Mouse (Mus musculus) spleen, adult 18-20 months (tissue): Measurements from ENCODE around the gene Ubtd2.
A peak's percentile ranks its signal among the peaks of the same experiment; 100 is the strongest.

Experiments used
- DNase-seq, 2 experiments: peaks; one replicate each; pipeline ENCODE4 v3.0.0; 2022; ENCODE audit warnings: mixed read lengths in 2 of 2

The Ubtd2 gene

DNA sequence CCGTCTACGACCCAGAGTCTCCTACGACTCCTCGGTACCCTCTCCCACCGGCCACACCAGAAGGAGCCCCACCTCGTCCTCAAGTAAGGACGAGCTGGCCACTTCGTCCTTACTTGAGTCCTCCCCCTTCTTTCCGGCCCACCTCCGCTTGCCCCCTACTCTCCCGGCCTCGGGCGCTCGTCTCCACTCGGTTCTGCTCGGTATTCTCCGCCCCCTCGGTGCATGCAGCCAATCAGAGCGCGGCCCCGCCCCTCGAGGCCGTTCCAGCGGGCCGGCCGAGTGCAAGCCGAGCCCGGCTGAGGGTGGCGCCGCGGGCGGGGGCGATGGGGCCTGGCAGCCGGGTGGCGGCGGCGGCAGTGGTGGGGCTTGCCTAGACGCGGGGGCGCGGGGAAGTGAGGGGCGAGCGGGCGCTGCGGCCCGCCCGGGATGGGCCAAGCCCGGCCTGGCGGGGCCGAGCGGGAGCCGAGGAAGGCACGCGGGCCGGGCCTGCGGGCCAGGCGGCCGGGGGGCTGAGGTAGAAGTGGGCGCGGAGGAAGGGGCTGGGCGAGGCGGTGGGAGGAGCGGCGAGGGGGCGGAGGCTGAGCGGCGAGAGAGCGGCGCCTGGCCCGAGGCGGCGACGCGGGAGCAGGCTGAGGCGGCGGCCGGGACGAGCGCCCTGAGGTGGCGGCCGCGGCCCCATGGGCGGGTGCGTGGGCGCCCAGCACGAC lies at the start of gene Ubtd2:
Gene Ubtd2 (plus strand): TSS at position 571 of the 707 bp plus-strand sequence.
- DNase-seq: peak; percentile 92 to 98

DNA sequence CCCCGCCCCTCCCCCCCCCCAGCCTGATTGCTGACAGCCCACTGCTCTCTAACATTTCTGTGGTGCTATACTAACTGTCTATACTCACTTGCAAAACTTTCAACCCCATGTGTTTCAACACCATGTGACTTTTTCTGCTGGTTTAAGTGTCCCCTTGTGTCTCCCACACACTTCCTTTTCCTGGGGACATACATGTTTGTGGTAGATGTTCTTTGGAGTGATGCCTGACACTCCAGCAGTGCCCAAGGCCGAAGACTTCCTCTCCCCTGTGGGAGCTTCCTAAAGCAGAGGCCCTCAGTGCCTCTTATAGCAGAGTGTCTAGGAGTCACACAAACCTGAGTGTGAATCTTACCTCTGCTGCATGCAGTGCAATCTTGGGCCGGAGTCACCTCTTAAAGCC lies 47.3 kb upstream of the Ubtd2 start:
- no peak for DNase-seq

DNA sequence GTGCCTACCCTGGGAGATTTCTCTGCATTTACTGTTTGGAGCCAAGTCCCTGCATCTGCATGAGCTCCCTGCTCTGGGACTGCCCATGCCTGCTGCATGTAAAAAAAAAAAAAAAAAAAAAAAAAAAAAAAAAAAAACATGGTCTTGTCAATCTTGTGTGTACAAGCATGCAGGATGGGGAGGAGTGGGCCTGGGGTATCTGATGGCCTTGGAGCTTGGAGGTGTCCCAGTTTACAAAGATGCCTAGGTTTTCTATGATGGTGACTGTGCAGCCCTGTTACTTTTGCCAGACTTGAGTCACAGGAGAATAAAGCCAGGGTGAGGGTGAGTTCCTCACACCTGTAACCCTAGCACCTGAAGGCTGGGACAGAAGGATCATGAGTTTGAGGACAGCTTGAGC lies 46.1 kb upstream of the Ubtd2 start:
- DNase-seq: no peak

DNA sequence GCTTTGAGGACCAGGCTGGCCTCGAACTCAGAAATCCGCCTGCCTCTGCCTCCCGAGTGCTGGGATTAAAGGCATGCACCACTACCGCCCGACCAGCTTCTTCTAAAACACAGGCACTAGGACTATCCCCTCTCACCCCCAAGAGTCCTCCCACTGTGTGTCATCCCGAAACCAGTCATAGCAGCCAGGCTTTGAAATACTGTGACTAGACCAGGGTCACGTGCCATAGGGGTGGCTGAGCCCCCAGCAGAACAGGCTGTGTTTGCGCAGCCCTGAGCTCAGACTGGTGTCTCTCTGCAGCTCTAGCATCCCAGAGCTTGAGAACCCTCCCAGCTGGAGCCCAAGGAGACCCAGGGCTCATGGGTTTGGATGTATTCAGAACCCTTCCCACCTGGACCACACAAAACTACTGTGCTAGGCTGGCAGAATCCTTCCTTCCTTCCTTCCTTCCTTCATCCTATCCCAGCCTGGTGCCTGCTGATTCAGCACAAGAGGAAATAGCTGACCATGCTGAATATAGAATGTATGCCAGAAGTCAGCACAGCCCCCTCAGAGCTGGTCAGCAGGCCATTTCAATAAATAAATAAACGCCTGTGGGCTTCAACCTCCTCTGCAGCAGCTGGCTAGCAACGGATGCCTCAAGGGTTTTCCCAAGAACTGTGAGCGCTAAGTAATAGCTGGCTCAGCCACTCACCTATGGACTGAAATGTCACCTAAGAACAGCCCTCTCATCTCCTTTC lies 45.2 kb upstream of the Ubtd2 start:
- DNase-seq: no peak

DNA sequence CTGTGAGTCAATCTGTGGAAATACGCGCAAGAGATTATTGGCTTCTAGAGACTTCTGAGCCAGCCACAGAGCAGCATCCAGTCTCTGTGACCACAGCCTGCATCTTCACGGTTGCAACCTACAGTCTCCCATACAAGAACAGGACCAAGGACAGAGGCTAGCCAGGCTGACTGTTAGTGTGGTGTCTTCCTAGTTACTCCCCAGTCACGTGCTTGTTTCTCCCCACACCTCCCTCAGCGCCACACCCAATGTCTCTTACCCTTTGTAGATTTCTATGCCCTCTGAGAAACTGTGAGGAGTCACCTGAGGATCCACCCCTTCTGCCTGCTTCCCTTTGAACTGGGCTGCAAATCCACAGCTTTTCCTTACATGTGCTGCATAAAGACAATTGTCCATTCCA lies 35.2 kb upstream of the Ubtd2 start:
- DNase-seq: no peak

DNA sequence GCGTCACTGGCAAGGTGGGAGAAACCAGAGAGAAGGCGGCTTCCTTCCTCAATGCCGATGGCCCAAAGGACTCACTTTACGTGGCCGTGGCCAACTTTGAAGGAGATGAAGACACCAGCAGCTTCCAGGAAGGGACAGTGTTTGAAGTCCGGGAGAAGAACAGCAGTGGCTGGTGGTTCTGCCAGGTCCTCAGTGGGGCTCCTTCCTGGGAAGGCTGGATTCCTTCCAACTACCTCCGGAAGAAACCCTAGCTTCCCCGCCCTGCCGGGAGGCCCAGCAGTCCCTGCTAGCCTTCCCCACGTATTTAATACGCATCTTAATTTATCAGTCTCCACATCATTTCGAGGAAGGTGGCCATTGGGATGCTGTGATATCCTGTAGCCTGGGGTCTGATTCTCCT lies 31.9 kb upstream of the Ubtd2 start:
- no peak for DNase-seq

DNA sequence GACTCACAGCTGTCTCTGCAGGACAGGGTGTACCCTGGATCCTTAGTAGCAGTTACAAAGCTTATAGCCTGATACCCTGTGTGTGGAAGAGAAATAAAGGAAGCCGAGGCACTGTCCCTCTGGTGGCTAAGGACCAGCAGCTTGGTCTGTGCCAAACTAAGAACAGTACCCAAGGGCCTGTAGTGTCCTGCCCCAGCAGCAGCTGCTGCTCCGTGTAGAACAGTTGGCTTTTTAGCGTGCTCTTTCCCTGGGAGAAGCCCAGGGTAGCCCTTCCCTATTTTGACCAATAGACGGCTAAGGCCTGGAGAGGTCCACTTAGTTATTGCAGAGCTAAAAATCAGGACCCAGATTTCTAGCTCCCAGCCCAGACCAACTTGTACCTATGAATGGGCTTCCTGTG lies 30.6 kb upstream of the Ubtd2 start:
- DNase-seq: no peak

DNA sequence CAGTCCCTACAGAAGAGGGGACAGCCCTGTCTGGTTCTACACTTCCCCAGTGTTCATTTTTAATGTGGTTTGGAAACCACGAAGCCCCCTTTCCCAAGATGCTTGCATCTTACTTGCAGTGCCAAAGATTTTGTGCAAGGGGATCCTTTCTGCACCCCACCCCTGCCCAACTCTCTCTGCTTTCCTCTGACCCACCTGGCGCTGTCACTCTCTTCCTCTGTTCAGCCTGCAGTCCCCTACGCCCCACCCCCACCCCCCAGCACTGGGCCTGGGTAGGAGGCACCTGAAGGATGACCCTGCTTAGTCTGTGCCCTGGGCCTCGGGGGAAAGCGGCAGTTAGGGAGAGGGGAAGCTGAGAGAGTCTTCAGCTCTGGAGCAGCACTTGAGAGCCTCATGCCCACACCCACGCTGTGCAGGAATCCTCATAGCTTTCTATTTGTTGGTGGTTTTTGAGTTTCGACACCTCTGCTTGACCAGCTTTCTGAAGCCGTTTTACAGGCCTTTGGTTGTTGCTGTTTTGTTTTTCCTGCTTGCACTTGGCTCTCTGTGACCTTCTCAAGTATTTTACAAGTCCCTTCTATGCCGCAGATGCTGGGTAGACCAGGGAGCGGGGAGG lies 30.0 kb upstream of the Ubtd2 start:
- no peak for DNase-seq

DNA sequence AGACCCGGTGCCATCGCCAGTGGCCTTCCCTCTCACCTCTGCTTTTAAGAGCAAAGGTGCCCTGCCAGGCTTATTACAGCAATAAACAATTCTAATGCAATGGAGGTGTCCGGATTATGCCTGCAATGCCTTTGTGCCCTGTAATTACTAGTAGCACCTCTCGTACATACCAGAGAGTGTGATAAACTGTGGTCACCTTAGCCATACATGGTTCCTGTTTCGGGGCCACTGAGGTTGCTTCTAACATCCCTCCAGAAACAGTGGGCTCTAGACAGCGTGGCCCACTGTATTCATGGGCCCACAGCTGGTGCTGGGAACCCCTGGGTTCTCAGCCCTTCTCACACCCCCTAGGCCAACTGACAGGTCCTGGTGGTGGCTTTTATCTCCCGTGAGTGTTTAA lies 27.6 kb upstream of the Ubtd2 start:
- no peak for DNase-seq

DNA sequence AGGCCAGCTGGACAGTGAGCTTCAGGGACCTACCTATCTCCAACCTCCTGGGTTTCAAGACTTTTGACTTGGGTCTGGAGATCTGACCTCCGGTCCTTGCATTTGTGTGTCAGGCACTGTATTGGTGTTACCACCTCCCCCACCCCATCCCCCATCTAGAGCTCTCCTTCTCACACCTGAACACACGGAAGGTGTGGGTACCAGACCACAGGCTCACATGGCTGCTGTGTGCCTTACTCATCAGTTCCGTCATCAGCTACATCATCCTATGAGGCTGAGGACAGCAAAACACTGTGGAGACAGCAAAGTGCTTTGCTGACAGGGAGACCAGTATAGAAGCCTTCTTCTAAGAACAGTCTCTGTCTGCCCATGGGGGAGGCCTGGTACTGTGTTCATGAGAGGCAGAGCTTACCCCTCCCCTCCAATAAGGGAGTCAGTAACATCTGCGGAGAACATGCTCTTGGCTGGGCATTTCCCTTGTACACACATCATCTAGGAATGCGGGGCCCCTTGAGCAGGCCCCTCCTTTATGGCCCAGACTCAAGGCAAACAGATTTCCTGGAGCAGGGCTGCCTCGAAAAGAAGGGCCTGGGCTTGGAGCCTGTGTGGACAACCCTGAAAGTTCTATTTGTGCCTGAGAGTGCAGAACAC lies 19.6 kb upstream of the Ubtd2 start:
- DNase-seq: no peak

DNA sequence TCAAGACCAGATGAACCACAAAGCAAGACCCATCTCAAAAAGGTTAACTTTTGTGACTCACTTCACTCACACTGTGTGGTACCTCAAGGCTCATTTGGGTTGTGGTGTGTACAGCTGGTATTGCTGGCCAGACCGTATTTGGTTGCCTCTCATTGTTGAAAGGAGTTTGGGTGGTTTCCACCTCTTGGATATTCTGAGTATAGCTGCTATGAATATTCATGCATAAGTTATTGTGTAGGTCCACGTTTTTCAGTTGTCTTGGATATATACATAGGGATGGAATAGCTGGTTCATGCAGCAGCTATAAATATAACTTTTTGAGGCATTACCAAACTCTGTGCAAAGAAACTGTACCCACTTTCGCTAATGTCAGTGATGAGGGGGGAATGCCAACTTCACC lies 12.6 kb upstream of the Ubtd2 start:
- DNase-seq: no peak

DNA sequence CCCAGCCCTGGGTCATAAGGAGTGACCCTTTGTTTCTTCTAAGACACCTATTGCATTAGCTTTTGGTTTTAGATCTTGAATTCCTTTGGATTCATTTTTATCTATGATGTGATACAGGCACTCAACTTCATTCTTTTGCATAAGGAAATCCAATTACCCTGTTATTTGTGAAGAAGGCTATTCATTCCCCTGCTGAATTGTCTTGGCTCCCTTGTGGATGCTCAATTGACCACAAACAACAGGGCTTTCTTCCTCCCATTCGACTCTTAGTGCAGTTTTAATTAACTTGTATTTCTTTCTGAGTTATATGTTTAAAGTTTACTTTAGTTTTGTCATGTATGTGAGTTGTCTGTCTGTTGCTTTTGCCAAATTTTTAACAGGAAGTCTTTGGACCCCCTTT lies 10.9 kb upstream of the Ubtd2 start:
- no peak for DNase-seq

DNA sequence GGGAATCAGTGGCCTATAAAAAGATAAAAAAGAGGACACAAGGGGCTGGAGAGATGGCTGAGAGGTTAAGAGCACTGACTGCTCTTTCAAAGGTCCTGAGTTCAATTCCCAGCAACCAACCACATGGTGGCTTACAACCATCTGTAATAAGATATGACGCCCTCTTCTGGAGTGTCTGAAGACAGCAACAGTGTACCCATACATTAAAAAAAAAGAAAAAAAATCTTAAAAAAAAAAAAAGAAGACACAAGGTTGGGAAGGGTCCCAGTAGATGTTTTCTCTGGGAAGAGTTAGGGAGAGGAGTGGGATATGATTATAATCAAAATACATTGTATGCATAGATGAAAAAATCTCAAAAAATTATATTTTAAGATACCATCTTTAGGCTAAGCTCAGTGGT lies 10.0 kb upstream of the Ubtd2 start:
- no peak for DNase-seq

DNA sequence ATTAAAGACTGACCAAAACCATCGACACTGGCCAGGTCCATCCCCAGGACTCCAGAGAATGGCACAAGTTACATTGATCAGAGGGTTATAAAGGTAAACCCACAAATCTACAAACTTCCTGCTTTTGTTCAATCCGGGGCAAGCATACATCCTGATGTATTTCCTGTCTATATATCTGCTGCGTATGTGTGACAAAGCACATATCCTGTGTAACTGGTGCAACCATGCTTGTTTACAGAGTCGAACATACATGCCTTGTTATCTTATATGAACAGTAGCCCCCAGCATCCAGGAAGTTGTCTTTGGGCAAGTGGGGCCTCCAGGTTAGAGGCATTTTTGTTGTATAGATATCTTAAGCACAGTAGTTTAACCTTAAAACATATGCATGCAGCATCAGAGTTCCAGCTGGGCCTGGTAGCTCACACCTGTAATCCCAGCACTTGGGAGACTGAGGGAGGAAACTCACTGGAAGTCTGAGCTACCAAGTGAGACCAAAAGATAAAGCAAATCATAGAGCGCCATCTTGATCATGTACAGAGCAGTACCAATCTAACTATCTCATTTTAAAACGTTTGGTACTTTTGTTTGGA lies 9.4 kb upstream of the Ubtd2 start:
- no peak for DNase-seq

DNA sequence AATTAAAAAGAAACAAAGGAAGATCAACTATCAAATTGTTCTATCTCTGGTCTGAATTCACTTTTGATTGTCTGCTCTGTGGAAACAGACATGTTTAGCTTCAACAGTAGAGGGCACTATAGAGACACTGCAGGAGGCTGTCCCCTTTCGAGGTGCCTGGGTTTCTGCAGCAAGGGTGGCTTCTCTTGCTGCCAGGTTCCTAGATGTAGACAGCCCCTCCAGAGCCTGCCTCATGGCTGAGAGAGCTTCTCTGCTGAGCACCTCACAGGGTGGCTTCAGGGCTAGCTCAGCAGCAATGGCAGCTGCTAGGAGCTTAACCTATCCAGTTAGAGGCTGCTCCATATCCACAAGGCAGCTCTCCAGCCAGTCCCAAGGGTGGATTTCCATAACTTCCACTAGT lies 5.0 kb upstream of the Ubtd2 start:
- DNase-seq: peak; percentile 13 to 22

DNA sequence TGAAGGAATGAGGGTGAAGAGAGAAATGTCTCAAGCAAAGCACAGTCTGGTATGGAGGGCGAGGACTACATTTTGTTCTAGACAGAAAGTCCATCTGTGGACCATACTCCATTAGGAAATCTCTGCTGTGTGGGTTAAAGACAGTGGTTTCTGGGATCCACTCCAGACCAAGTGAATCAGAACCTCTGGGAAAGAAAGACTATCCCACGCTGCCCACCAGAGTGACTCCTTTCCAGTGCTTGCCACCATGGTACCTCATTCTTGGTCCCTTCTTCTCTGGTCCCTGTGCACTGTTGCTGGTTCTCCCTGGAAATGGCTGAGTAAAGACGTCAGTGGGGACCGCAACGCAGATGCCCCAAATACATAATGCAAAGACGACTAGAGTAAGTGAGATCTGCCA lies 3.9 kb upstream of the Ubtd2 start:
- DNase-seq: no peak

DNA sequence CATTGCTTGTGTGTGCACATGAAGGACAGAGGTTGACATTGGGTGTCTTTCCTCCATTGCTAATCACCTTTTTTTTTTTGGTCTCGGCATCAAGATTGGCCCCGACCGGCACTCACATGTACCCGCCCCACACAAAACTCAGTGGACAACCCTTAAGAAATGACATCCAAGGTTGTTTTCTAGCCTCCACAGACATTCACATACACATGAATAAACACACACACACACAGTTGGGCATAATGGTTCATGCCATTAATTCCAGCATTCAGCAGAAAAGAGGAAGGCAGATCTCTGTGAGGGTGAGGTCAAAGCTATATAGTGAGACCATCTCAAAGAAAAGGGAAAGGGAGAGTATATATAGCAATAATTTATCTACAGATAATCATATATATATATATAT lies 2.4 kb upstream of the Ubtd2 start:
- no peak for DNase-seq

DNA sequence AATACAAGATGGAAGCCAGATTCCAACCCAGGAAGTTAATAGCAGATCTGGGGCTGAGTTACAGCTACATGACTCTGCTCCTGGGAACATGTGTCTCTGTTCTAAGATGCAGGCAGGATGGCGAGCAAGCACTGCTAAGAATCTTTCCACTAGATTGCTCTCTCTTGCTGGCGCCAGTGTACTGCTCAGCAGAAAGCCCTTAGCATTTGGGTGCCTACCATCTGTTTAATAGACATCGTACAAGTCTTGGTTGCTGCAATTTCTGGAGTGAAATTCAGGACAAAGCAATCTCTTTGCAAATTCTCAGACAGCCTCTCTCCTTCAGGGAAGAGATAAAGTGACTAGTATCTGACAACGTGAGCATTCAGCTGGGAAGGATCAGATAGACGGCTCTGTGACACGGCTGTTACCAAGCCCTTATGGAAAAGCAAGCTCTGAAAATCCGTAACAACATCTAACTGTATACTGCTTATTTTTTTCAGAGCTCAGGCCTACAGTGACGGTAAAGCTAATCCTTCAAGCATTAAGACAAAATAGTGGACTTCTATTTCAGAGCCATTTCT lies 1.7 kb upstream of the Ubtd2 start:
- no peak for DNase-seq

DNA sequence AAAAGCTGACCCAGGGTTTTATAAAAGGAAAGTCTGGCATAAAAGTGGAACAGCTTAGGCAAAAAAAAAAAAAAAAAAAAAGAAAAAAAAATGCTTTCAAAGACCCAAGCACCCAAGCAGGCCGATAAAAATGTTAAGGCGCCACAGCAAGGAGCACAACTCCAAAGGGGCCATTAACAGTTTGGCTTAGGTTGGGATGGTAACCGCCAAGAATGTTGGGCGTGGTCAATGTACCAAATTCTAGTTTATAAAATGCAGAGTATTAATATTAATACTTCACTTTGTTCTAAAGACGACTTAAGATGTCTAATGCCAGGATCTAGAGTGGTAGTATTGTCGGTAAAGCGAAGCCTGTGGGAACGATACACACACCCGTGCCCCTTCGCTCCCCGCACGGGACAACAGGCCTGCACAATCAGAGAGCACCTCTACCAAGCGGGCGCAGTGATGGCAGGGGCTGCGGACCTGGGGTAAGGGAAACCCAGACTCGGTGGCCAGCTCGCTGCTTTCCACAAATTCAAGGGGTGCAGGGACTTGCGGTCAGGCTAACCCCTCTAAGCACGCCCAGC lies 855 bp upstream of the Ubtd2 start:
- no peak for DNase-seq

DNA sequence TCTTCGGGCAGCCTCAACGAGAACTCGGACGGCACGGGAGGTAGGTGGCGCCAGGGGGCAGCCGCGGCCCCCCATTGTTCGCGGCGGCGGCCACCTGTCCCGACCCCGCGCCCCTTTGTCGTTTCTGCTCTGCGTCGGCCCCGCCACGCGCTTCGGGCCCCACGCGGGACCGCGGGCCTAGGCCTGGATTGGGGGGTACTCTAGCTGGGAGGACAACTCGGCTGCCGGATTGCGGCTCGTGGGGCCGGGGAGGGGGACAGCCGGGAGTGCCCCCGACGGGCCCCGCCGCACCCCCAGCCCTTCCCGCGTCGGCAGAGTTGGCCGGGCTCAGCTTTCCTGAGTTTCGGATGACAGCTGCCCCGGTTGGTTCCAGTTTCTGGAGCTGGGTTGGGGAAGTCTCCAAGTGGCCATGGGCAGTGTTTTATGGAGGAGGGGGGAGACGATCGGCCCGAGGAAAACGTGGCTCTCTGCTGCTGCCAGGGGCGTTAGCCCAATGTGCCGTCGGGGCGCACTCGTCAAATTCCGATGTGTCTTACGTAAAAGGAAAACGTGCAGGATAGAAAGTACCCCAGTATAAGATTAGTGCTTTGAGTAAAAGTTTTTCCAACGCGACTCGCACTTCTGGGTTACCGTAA lies 454 bp downstream of the Ubtd2 start:
- no peak for DNase-seq

DNA sequence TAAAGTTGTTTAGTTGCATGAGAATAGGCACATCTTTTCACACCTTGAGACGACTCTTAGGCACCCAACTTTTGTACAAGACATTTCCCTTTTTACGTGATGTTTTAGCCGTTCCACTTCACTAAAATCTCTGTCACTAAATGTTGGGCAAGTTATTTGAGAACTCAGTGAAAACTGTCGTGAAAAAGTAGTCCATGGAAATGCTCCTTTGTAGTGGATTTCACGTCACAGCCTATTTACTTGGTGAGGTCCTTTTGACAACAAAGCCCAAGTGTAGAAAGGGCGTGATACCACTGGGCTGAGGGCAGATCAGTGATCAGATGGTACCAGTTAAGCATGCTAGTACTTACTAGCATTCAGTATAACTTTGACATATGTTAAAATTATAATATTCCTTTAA lies 1.2 kb downstream of the Ubtd2 start:
- no peak for DNase-seq

DNA sequence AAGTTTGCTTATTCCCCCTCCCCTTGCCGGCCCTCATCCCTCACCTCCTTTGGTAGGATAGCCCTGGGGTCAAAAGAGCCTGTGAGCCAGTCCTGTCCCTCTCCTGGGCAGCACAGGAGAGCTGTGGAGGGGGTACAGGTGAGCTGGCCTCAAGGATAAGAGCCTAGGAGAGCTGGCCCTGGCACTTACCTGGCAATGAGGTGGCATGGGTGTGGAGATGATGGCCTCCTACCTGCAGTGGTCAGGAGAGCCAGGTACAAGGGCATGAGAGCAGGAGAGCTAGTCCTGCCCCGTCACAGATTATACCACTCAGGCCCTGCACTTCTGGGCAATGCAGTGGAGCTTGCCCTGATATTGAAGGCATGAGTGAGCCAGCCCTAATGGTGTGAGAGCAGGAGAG lies 9.1 kb downstream of the Ubtd2 start:
- DNase-seq: no peak
